Mouse (Mus musculus) kidney, embryonic 14.5 days (tissue): ENCODE measurements around the gene Timmdc1. TPM values are rescaled to one million over a fixed set of nuclear protein-coding genes. Genes with fewer than 3 reads are reported as not detected.

Experiments used
- ATAC-seq: fragments of 200-750 bp; cut with Nextera tagmentation; 2 replicates; pipeline ENCODE4 v1.8.0; 2017; ENCODE audit warnings: moderate number of reproducible peaks, mild to moderate bottlenecking, moderate TSS enrichment, moderate library complexity; ENCODE audit not compliant: low FRiP score, low TSS enrichment
- H3K27ac ChIP-seq: fragments of 300-500 bp; sonication (generic); 2 replicates; pipeline ENCODE4 v1.5.1; 2014; ENCODE audit warnings: low read depth, mild to moderate bottlenecking, low read length, moderate library complexity, mixed read lengths
- H3K27me3 ChIP-seq: fragments of 300-500 bp; sonication (generic); 2 replicates; pipeline ENCODE4 v1.6.1; 2014; ENCODE audit warnings: mild to moderate bottlenecking, low read length; ENCODE audit not compliant: control insufficient read depth, insufficient read depth
- H3K36me3 ChIP-seq: fragments of 300-500 bp; sonication (generic); 2 replicates; pipeline ENCODE4 v1.6.1; 2014; ENCODE audit warnings: low read length, mixed read lengths; ENCODE audit not compliant: control insufficient read depth, insufficient read depth
- H3K4me1 ChIP-seq: fragments of 300-500 bp; sonication (generic); 2 replicates; pipeline ENCODE4 v1.6.1; 2014; ENCODE audit warnings: low read length, mixed read lengths; ENCODE audit not compliant: control insufficient read depth, insufficient read depth
- H3K4me2 ChIP-seq: fragments of 300-500 bp; sonication (generic); replicated peaks from 2 replicates; pipeline ENCODE4 v1.6.1; 2014; ENCODE audit warnings: low read depth, mild to moderate bottlenecking, low read length
- H3K4me3 ChIP-seq: fragments of 300-500 bp; sonication (generic); 2 replicates; pipeline ENCODE4 v1.5.1; 2014; ENCODE audit warnings: mild to moderate bottlenecking, low read length
- H3K9ac ChIP-seq: fragments of 300-500 bp; sonication (generic); 2 replicates; pipeline ENCODE4 v1.6.1; 2014; ENCODE audit warnings: low read depth, mild to moderate bottlenecking, low read length, moderate library complexity
- H3K9me3 ChIP-seq: fragments of 300-500 bp; sonication (generic); 2 replicates; pipeline ENCODE4 v1.6.1; 2016; ENCODE audit warnings: low read length; ENCODE audit not compliant: control insufficient read depth
- WGBS: fragments of 180-500 bp; shearing (Covaris S2); extraction: QIAGEN DNeasy Blood & Tissue Kit; methylation state at CpG from one replicate; pipeline ENCODE4 v1.1.7; 2014; 5-methylcytosine and 5-hydroxymethylcytosine counted together
- polyA plus RNA-seq: library from polyadenylated mRNA; unstranded; fragments of >200 nt; fragmentation: Nextera tagmentation; extraction: Ambion mirVana; gene quantifications from 2 replicates; pipeline ENCODE4 v1.2.1, GENCODE M21; 2014

The Timmdc1 gene
- polyA plus RNA-seq, 1 experiment from 2014 or later = 31.8 TPM

GRCm38 (mm10) chr16:38471697-38472506, 50.6 kb downstream of the Timmdc1 start:
- 77% methylated on average over 11 of the region's 11 CpGs for WGBS
- no peak for ATAC-seq
- Histone ChIP-seq H3K4me3 (no peak overlapping the region), H3K27me3 (no peaks in the 10 kb centered on the region), H3K4me1 (0 out of 2 replicates have a peak, but pooled peaks cover 5% of the 10 kb centered on the region), H3K27ac (no peak overlapping the region), H3K36me3 (no peaks in the 10 kb centered on the region), H3K4me2 (no peak overlapping the region), H3K9ac (no peak overlapping the region), H3K9me3 (no peaks in the 10 kb centered on the region)

DNA sequence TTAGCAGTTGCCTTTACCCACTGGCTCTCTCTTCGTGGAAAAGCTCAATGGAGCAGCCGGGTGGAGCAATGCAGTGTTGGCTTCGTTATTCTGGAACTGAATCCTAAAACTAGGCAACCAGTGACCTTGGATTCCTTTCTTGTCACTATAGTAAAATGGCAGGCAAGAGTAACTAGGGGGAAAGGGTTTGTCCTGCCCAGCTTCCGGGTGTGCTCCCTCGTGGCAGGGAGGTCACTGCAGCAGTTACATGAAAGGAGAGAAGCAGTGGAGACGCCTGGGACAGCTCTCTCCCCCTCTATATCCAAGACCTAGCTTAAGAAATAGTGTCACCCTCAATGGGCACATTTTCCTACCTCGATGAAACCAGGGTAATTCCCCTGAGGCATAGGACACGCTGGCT, 53.0 kb downstream of the Timmdc1 start:
- no peak overlapping the region for H3K4me3 ChIP-seq
- H3K27me3 ChIP-seq = no peaks in the 10 kb centered on the region
- no peak for ATAC-seq
- H3K4me1 ChIP-seq = no peaks in the 10 kb centered on the region
- H3K9ac ChIP-seq = no peak overlapping the region
- no peaks in the 10 kb centered on the region for H3K36me3 ChIP-seq
- no peak overlapping the region for H3K4me2 ChIP-seq
- no peak overlapping the region for H3K27ac ChIP-seq
- no peaks in the 10 kb centered on the region for H3K9me3 ChIP-seq
- WGBS = 76% methylated on average over 8 of the region's 8 CpGs

GRCm38 (mm10) chr16:38468706-38469018, 53.8 kb downstream of the Timmdc1 start:
- Histone ChIP-seq H3K9me3 (no peaks in the 10 kb centered on the region), H3K36me3 (no peaks in the 10 kb centered on the region), H3K4me1 (no peaks in the 10 kb centered on the region), H3K4me2 (no peak overlapping the region), H3K9ac (no peak overlapping the region), H3K27ac (no peak overlapping the region), H3K4me3 (no peak overlapping the region), H3K27me3 (no peaks in the 10 kb centered on the region)
- 32% methylated on average over 3 of the region's 3 CpGs for WGBS
- no peak for ATAC-seq

DNA sequence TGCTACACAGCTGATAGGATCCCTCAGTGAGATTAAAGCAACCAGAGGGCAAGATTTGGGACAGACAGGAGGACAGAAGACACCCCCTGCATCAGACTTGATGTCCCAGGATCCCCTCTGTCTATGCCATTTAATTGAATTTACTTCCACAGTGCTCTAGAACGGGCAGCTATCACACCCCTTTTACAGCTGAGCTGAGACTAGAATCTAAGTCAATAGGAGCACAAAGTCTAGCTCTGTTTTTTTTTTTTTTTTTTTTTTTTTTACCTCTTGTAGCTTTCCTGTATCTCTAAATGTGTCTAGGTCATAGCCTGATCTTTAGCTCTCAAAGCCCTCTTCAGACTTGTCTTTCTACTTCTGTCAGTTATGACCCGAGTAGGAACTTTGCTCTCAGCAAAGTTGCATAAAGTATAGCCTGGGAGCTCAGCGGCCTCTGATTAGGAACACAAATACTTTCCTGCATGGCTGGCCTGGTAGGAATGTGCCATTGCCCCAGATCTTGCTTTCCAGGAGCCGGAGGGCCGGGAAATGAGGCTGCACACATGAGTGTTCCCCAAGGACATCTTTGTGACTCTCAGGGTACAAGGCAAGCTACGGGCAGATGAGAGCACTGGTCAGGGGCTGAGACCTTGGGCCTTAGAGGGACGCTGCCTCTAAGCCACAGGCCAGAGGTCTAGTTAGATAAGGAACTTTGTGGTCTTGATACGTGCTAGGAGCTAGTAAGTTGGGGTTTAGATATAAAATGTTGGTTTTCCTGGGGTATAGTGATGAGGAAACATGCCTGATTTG, 54.4 kb downstream of the Timmdc1 start:
- no peaks in the 10 kb centered on the region for H3K27me3 ChIP-seq
- H3K4me2 ChIP-seq = no peak overlapping the region
- H3K4me1 ChIP-seq = no peaks in the 10 kb centered on the region
- 75% methylated on average over 8 of the region's 8 CpGs for WGBS
- H3K9ac ChIP-seq = no peak overlapping the region
- H3K36me3 ChIP-seq = no peaks in the 10 kb centered on the region
- ATAC-seq = no peak
- no peaks in the 10 kb centered on the region for H3K9me3 ChIP-seq
- H3K4me3 ChIP-seq = no peak overlapping the region
- no peak overlapping the region for H3K27ac ChIP-seq

DNA sequence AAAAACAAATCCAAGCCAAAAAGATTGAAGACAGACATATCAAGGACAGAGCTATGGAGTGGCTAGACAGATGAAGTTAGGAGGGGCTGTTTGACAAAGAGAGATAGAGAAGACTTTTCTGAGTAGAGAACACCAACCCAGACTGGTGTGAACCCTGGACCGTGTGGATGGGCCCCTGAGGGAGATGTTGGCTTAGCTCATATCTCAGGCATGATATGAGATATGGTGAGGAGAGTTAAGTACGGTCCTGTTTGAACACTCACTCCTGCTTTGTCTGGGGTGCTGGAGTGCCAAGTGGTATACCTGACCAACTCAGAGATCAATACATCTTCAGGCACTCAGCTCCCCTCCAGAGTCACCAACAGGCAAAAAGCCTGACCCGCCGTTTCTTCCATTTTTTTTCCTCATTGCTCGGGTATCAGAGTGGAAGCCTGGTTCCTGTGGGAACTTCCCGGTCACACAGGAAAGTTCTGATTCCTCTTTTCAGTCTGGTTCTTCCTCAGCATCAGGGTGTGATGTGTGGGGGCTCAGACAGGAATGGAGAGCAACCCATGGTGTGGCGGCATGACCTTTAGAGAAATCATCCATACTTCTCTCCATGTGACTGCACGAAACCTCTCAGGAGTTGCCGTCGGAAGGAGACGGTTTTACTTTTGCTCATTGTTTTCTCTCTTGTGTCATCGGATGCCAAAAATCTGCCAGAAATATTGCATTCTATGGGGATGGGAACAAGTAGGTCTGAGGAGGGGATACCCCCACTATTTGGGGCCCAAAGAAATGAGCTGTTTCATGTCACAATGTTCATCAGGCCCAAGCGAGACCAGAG, 55.2 kb downstream of the Timmdc1 start:
- H3K4me1 ChIP-seq = no peaks in the 10 kb centered on the region
- 86% methylated on average over 13 of the region's 13 CpGs for WGBS
- H3K9me3 ChIP-seq = no peaks in the 10 kb centered on the region
- ATAC-seq = no peak
- no peak overlapping the region for H3K4me2 ChIP-seq
- H3K9ac ChIP-seq = no peak overlapping the region
- no peak overlapping the region for H3K27ac ChIP-seq
- H3K36me3 ChIP-seq = no peaks in the 10 kb centered on the region
- H3K27me3 ChIP-seq = no peaks in the 10 kb centered on the region
- H3K4me3 ChIP-seq = no peak overlapping the region

DNA sequence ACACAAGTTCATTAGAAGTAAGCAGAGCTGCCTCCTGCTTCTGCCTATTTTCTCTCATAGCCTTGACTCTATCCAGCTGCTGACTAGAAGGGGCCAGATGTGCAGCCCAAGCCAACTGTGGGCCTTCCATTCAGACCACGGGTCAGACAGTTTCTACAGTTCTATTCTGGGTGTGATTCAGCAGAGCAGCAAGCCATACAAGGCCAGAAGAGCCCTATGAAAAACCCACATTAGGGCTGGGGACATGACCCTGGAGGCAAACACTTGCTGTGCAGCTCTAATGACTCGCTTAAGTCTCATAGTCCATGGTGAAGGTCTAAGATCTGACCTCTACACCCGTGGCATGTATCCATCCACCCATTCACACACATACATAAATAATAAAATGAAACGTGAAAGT, 56.4 kb downstream of the Timmdc1 start:
- 78% methylated on average over 4 of the region's 4 CpGs for whole genome bisulfite sequencing
- H3K27me3 ChIP-seq = no peaks in the 10 kb centered on the region
- no peaks in the 10 kb centered on the region for H3K4me1 ChIP-seq
- no peak overlapping the region for H3K27ac ChIP-seq
- no peak for ATAC-seq
- H3K4me2 ChIP-seq = no peak overlapping the region
- H3K9me3 ChIP-seq = no peaks in the 10 kb centered on the region
- no peak overlapping the region for H3K4me3 ChIP-seq
- H3K9ac ChIP-seq = no peak overlapping the region
- H3K36me3 ChIP-seq = no peaks in the 10 kb centered on the region

GRCm38 (mm10) chr16:38463305-38463704, 59.2 kb downstream of the Timmdc1 start:
- H3K4me1 ChIP-seq = no peaks in the 10 kb centered on the region
- no peak for ATAC-seq
- no peaks in the 10 kb centered on the region for H3K9me3 ChIP-seq
- no peak overlapping the region for H3K9ac ChIP-seq
- no peaks in the 10 kb centered on the region for H3K27me3 ChIP-seq
- H3K4me3 ChIP-seq = no peak overlapping the region
- H3K36me3 ChIP-seq = no peaks in the 10 kb centered on the region
- H3K27ac ChIP-seq = no peak overlapping the region
- 91% methylated on average over 5 of the region's 5 CpGs for WGBS
- H3K4me2 ChIP-seq = no peak overlapping the region

GRCm38 (mm10) chr16:38462161-38462560, 60.3 kb downstream of the Timmdc1 start:
- no peaks in the 10 kb centered on the region for H3K9me3 ChIP-seq
- no peaks in the 10 kb centered on the region for H3K4me1 ChIP-seq
- no peak for ATAC-seq
- no peaks in the 10 kb centered on the region for H3K36me3 ChIP-seq
- H3K27me3 ChIP-seq = no peaks in the 10 kb centered on the region
- no peak overlapping the region for H3K4me3 ChIP-seq
- H3K4me2 ChIP-seq = no peak overlapping the region
- 73% methylated on average over 7 of the region's 7 CpGs for WGBS
- no peak overlapping the region for H3K27ac ChIP-seq
- H3K9ac ChIP-seq = no peak overlapping the region
